Mouse (Mus musculus): ENCODE measurements around the gene Prkce. TPM values are rescaled to one million over a fixed set of nuclear protein-coding genes. Genes with fewer than 3 reads are reported as not detected.

Gene Prkce
- polyA plus RNA-seq, 1 experiment: 9.6 TPM

GRCm38 (mm10) chr17:86610271-86610969 is 442.8 kb downstream of the Prkce start:
- H3K4me3 ChIP-seq (ENCODE audit: insufficient read depth, low read length): no peak overlapping the region

GRCm38 (mm10) chr17:86611772-86612171 is 444.2 kb downstream of the Prkce start:
- TF ChIP-seq CTCF (IDR thresholded peaks at IDR 0.05; ENCODE audit: borderline replicate concordance, insufficient read depth, low read length): no peak
- no peak for TF ChIP-seq POLR2A (IDR thresholded peaks at IDR 0.05; ENCODE audit: low read depth, low read length)
- Histone ChIP-seq H3K27ac (ENCODE audit: insufficient read depth, low read length) (no peak overlapping the region), H3K4me3 (ENCODE audit: insufficient read depth, low read length) (no peak overlapping the region), H3K4me1 (ENCODE audit: control insufficient read depth, insufficient read depth, low read length) (no peaks in the 10 kb centered on the region)

More at GRCm38 (mm10) chr17:86610271-86610969, 442.8 kb downstream of the Prkce start:
- H3K27ac ChIP-seq (ENCODE audit: insufficient read depth, low read length): no peak overlapping the region
- H3K4me1 ChIP-seq (ENCODE audit: control insufficient read depth, insufficient read depth, low read length): no peaks in the 10 kb centered on the region
- TF ChIP-seq POLR2A (IDR thresholded peaks at IDR 0.05; ENCODE audit: low read depth, low read length) (no peak), CTCF (IDR thresholded peaks at IDR 0.05; ENCODE audit: borderline replicate concordance, insufficient read depth, low read length) (no peak)

- Histone ChIP-seq H3K4me1 (ENCODE audit: control insufficient read depth, insufficient read depth, low read length) (no peaks in the 10 kb centered on the region), H3K27ac (ENCODE audit: insufficient read depth, low read length) (no peak overlapping the region), H3K4me3 (ENCODE audit: insufficient read depth, low read length) (no peak overlapping the region)
- TF ChIP-seq POLR2A (IDR thresholded peaks at IDR 0.05; ENCODE audit: low read depth, low read length): no peak
- no peak for TF ChIP-seq CTCF (IDR thresholded peaks at IDR 0.05; ENCODE audit: borderline replicate concordance, insufficient read depth, low read length)
Observed at GRCm38 (mm10) chr17:86615592-86616291, 448.2 kb downstream of the Prkce start.

GRCm38 (mm10) chr17:86617570-86618237 is 450.1 kb downstream of the Prkce start:
- no peak overlapping the region for H3K4me3 ChIP-seq (ENCODE audit: insufficient read depth, low read length)
- H3K4me1 ChIP-seq (ENCODE audit: control insufficient read depth, insufficient read depth, low read length): no peaks in the 10 kb centered on the region
- TF ChIP-seq CTCF (IDR thresholded peaks at IDR 0.05; ENCODE audit: borderline replicate concordance, insufficient read depth, low read length) (no peak), POLR2A (IDR thresholded peaks at IDR 0.05; ENCODE audit: low read depth, low read length) (no peak)
- no peak overlapping the region for H3K27ac ChIP-seq (ENCODE audit: insufficient read depth, low read length)

- Histone ChIP-seq H3K27ac (ENCODE audit: insufficient read depth, low read length) (no peak overlapping the region), H3K4me3 (ENCODE audit: insufficient read depth, low read length) (no peak overlapping the region), H3K4me1 (ENCODE audit: control insufficient read depth, insufficient read depth, low read length) (no peaks in the 10 kb centered on the region)
- TF ChIP-seq CTCF (IDR thresholded peaks at IDR 0.05; ENCODE audit: borderline replicate concordance, insufficient read depth, low read length): no peak
- TF ChIP-seq POLR2A (IDR thresholded peaks at IDR 0.05; ENCODE audit: low read depth, low read length): no peak
Observed at GRCm38 (mm10) chr17:86618431-86618861, 450.9 kb downstream of the Prkce start.

- TF ChIP-seq CTCF (IDR thresholded peaks at IDR 0.05; ENCODE audit: borderline replicate concordance, insufficient read depth, low read length): no peak
- TF ChIP-seq POLR2A (IDR thresholded peaks at IDR 0.05; ENCODE audit: low read depth, low read length): no peak
- Histone ChIP-seq H3K4me1 (ENCODE audit: control insufficient read depth, insufficient read depth, low read length) (no peaks in the 10 kb centered on the region), H3K4me3 (ENCODE audit: insufficient read depth, low read length) (no peak overlapping the region), H3K27ac (ENCODE audit: insufficient read depth, low read length) (no peak overlapping the region)
Observed at GRCm38 (mm10) chr17:86622862-86623261, 455.3 kb downstream of the Prkce start.

- Histone ChIP-seq H3K4me3 (ENCODE audit: insufficient read depth, low read length) (no peak overlapping the region), H3K27ac (ENCODE audit: insufficient read depth, low read length) (no peak overlapping the region), H3K4me1 (ENCODE audit: control insufficient read depth, insufficient read depth, low read length) (no peaks in the 10 kb centered on the region)
- no peak for TF ChIP-seq POLR2A (IDR thresholded peaks at IDR 0.05; ENCODE audit: low read depth, low read length)
- no peak for TF ChIP-seq CTCF (IDR thresholded peaks at IDR 0.05; ENCODE audit: borderline replicate concordance, insufficient read depth, low read length)
Observed at GRCm38 (mm10) chr17:86626523-86626922, 458.9 kb downstream of the Prkce start.

- H3K4me3 ChIP-seq (ENCODE audit: insufficient read depth, low read length): no peak overlapping the region
- H3K4me1 ChIP-seq (ENCODE audit: control insufficient read depth, insufficient read depth, low read length): no peaks in the 10 kb centered on the region
- no peak overlapping the region for H3K27ac ChIP-seq (ENCODE audit: insufficient read depth, low read length)
- TF ChIP-seq CTCF (IDR thresholded peaks at IDR 0.05; ENCODE audit: borderline replicate concordance, insufficient read depth, low read length) (no peak), POLR2A (IDR thresholded peaks at IDR 0.05; ENCODE audit: low read depth, low read length) (no peak)
Observed at GRCm38 (mm10) chr17:86633131-86633530, 465.5 kb downstream of the Prkce start.

GRCm38 (mm10) chr17:86637311-86637710 is 469.7 kb downstream of the Prkce start:
- TF ChIP-seq POLR2A (IDR thresholded peaks at IDR 0.05; ENCODE audit: low read depth, low read length): no peak
- TF ChIP-seq CTCF (IDR thresholded peaks at IDR 0.05; ENCODE audit: borderline replicate concordance, insufficient read depth, low read length): no peak
- H3K4me1 ChIP-seq (ENCODE audit: control insufficient read depth, insufficient read depth, low read length): no peaks in the 10 kb centered on the region
- no peak overlapping the region for H3K27ac ChIP-seq (ENCODE audit: insufficient read depth, low read length)

More at GRCm38 (mm10) chr17:86637311-86637710, 469.7 kb downstream of the Prkce start:
- H3K4me3 ChIP-seq (ENCODE audit: insufficient read depth, low read length): no peak overlapping the region
